Mouse (Mus musculus): Measurements from ENCODE around the gene 1700025C18Rik. TPM values are rescaled to one million over a fixed set of nuclear protein-coding genes. Genes with fewer than 3 reads are reported as not detected.

1700025C18Rik gene
- not detected in 2 replicates for total RNA-seq (2014; rRNA removed)
- not detected in 2 replicates for polyA plus RNA-seq (2015; fragmentation: Nextera tagmentation; extraction: Ambion mirVana)

GRCm38 (mm10) chr2:165090650-165091049, at the start of gene 1700025C18Rik:
Gene 1700025C18Rik, minus strand, starts transcription at chr2:165090750.
- Histone ChIP-seq H3K9me3 (ENCODE audit: low read length) (no peaks in the 10 kb centered on the region), H3K4me2 (ENCODE audit: low read depth, low read length) (no peak within 1 kb of the TSS), H3K4me1 (ENCODE audit: insufficient read depth, low read length) (no peaks in the 10 kb centered on the region), H3K9ac (replicated peaks; ENCODE audit: low read length) (no peak within 1 kb of the TSS), H3K27me3 (ENCODE audit: insufficient read depth, low read length) (no peaks in the 10 kb centered on the region), H3K36me3 (ENCODE audit: insufficient read depth, low read length) (no peaks in the 10 kb centered on the region), H3K4me3 (ENCODE audit: low read length) (no peak within 1 kb of the TSS), H3K27ac (no peak within 1 kb of the TSS)
- no peak for ATAC-seq
- TF ChIP-seq CTCF (IDR thresholded peaks at IDR 0.05; ENCODE audit: low read depth) = no peak
- DNase-seq (ENCODE audit: low spot score) = no peak
- 71% methylated on average over 2 of the region's 2 CpGs for WGBS

- no peak overlapping the region; the same call in 1 of the 2 replicates for H3K9ac ChIP-seq (replicated peaks; ENCODE audit: low read length)
These were observed 45.5 kb upstream of the 1700025C18Rik start for GRCm38 (mm10) chr2:165136049-165136448.

GRCm38 (mm10) chr2:165133566-165133965, 43.0 kb upstream of the 1700025C18Rik start:
- WGBS = 5% methylated on average over 15 of the region's 15 CpGs
- Histone ChIP-seq H3K4me2 (ENCODE audit: low read depth, low read length) (0 out of 2 replicates have a peak overlapping the region, but pooled peaks have one; percentile 2), H3K4me3 (ENCODE audit: low read length) (no peak overlapping the region), H3K27me3 (ENCODE audit: insufficient read depth, low read length) (no peaks in the 10 kb centered on the region), H3K27ac (0 out of 2 replicates have a peak overlapping the region, but pooled peaks have one; percentile 15), H3K36me3 (ENCODE audit: insufficient read depth, low read length) (no peaks in the 10 kb centered on the region), H3K9me3 (ENCODE audit: low read length) (no peaks in the 10 kb centered on the region), H3K9ac (replicated peaks; ENCODE audit: low read length) (no peak overlapping the region), H3K4me1 (ENCODE audit: insufficient read depth, low read length) (peaks cover 18% of the 10 kb centered on the region)
- TF ChIP-seq CTCF (IDR thresholded peaks at IDR 0.05; ENCODE audit: low read depth) = no peak
- ATAC-seq (peak; percentile 34; the same call in 1 of the 2 replicates), DNase-seq (ENCODE audit: low spot score) (peak; percentile 70)

More at GRCm38 (mm10) chr2:165136049-165136448, 45.5 kb upstream of the 1700025C18Rik start:
- DNase-seq (ENCODE audit: low spot score) = peak; percentile 66
- no peak overlapping the region for H3K4me2 ChIP-seq (ENCODE audit: low read depth, low read length)
- no peaks in the 10 kb centered on the region for H3K36me3 ChIP-seq (ENCODE audit: insufficient read depth, low read length)
- H3K4me3 ChIP-seq (ENCODE audit: low read length) = no peak overlapping the region
- peaks cover 18% of the 10 kb centered on the region for H3K4me1 ChIP-seq (ENCODE audit: insufficient read depth, low read length)
- peak overlapping the region; percentile 45; the same call in 1 of the 2 replicates for H3K27ac ChIP-seq
- peak; percentile 53; the same call in 1 of the 2 replicates for ATAC-seq
- no peaks in the 10 kb centered on the region for H3K27me3 ChIP-seq (ENCODE audit: insufficient read depth, low read length)
- WGBS = 16% methylated on average over 16 of the region's 16 CpGs
- TF ChIP-seq CTCF (IDR thresholded peaks at IDR 0.05; ENCODE audit: low read depth) = no peak
- no peaks in the 10 kb centered on the region for H3K9me3 ChIP-seq (ENCODE audit: low read length)

- Histone ChIP-seq H3K9ac (replicated peaks; ENCODE audit: low read length) (no peak overlapping the region), H3K4me2 (ENCODE audit: low read depth, low read length) (no peak overlapping the region), H3K27ac (no peak overlapping the region), H3K4me1 (ENCODE audit: insufficient read depth, low read length) (peaks cover 15% of the 10 kb centered on the region), H3K36me3 (ENCODE audit: insufficient read depth, low read length) (no peaks in the 10 kb centered on the region), H3K9me3 (ENCODE audit: low read length) (no peaks in the 10 kb centered on the region), H3K4me3 (ENCODE audit: low read length) (no peak overlapping the region), H3K27me3 (ENCODE audit: insufficient read depth, low read length) (no peaks in the 10 kb centered on the region)
- 27% methylated on average over 12 of the region's 12 CpGs for WGBS
- DNase-seq (ENCODE audit: low spot score) = peak; percentile 54
- TF ChIP-seq CTCF (IDR thresholded peaks at IDR 0.05; ENCODE audit: low read depth) = no peak
- no peak for ATAC-seq
These were observed 40.9 kb upstream of the 1700025C18Rik start for GRCm38 (mm10) chr2:165131428-165131827.

GRCm38 (mm10) chr2:165129189-165129588, 38.6 kb upstream of the 1700025C18Rik start:
- no peaks in the 10 kb centered on the region for H3K36me3 ChIP-seq (ENCODE audit: insufficient read depth, low read length)
- H3K4me2 ChIP-seq (ENCODE audit: low read depth, low read length) = no peak overlapping the region
- H3K4me1 ChIP-seq (ENCODE audit: insufficient read depth, low read length) = peaks cover 10% of the 10 kb centered on the region
- no peak for DNase-seq (ENCODE audit: low spot score)
- H3K27me3 ChIP-seq (ENCODE audit: insufficient read depth, low read length) = no peaks in the 10 kb centered on the region
- WGBS = 63% methylated on average over 4 of the region's 4 CpGs
- no peak overlapping the region for H3K27ac ChIP-seq
- no peaks in the 10 kb centered on the region for H3K9me3 ChIP-seq (ENCODE audit: low read length)
- ATAC-seq = no peak
- H3K4me3 ChIP-seq (ENCODE audit: low read length) = no peak overlapping the region
- no peak for TF ChIP-seq CTCF (IDR thresholded peaks at IDR 0.05; ENCODE audit: low read depth)
- H3K9ac ChIP-seq (replicated peaks; ENCODE audit: low read length) = no peak overlapping the region

- 17% methylated on average over 10 of the region's 10 CpGs for WGBS
- H3K4me3 ChIP-seq (ENCODE audit: low read length) = no peak overlapping the region
- no peak overlapping the region for H3K4me2 ChIP-seq (ENCODE audit: low read depth, low read length)
- no peaks in the 10 kb centered on the region for H3K36me3 ChIP-seq (ENCODE audit: insufficient read depth, low read length)
- H3K27ac ChIP-seq = 0 out of 2 replicates have a peak overlapping the region, but pooled peaks have one; percentile 17
- DNase-seq (ENCODE audit: low spot score) (no peak), ATAC-seq (0 out of 2 replicates have a peak, but pooled peaks have one; percentile 15)
- H3K27me3 ChIP-seq (ENCODE audit: insufficient read depth, low read length) = no peaks in the 10 kb centered on the region
- no peaks in the 10 kb centered on the region for H3K9me3 ChIP-seq (ENCODE audit: low read length)
- no peaks in the 10 kb centered on the region; the same call in 1 of the 2 replicates for H3K4me1 ChIP-seq (ENCODE audit: insufficient read depth, low read length)
- TF ChIP-seq CTCF (IDR thresholded peaks at IDR 0.05; ENCODE audit: low read depth) = no peak
- H3K9ac ChIP-seq (replicated peaks; ENCODE audit: low read length) = no peak overlapping the region
These were observed 36.5 kb upstream of the 1700025C18Rik start for GRCm38 (mm10) chr2:165126896-165127562.
